Mouse (Mus musculus) bone marrow, adult 2 months (tissue): ENCODE measurements around the gene Atxn2l.

Source experiments
- CTCF ChIP-seq: fragments of 200-500 bp; IDR thresholded peaks from 2 replicates; pipeline ENCODE4 v1.5.1; 2011; ENCODE audit warnings: low read length, control low read depth; ENCODE audit not compliant: control insufficient read depth, insufficient read depth
- POLR2A ChIP-seq: fragments of 200-500 bp; IDR thresholded peaks from 2 replicates; pipeline ENCODE4 v1.6.1; 2011; ENCODE audit warnings: low read depth, mild to moderate bottlenecking, control low read depth, low read length, borderline replicate concordance; ENCODE audit not compliant: control insufficient read depth

GRCm38 (mm10) chr7:126491973-126492372, 11.3 kb downstream of the Atxn2l start:
- TF ChIP-seq POLR2A (no peak), CTCF (no peak)
